Mouse (Mus musculus) hematopoietic stem cell, adult 5-6 weeks (primary cell): ENCODE measurements around the gene Ccnb2. TPM values are rescaled to one million over a fixed set of nuclear protein-coding genes. Genes with fewer than 3 reads are reported as not detected.

ENCODE experiments used
- ATAC-seq, 2 experiments: fragments of 125-278 bp in 1 of 2; replicated peaks in 1 of 2; 2 replicates each; pipeline ENCODE4 v1.8.0; 2016 to 2017; ENCODE audit warnings: inconsistent platforms in 2 of 2, mild to moderate bottlenecking in 2 of 2, moderate number of reproducible peaks in 2 of 2, low read depth in 1 of 2, moderate TSS enrichment in 1 of 2; ENCODE audit not compliant: low FRiP score in 2 of 2, poor library complexity in 2 of 2, severe bottlenecking in 2 of 2, insufficient read depth in 1 of 2, low TSS enrichment in 1 of 2
- total RNA-seq: library from RNA; stranded (forward); fragments of 172-1452, 232-1000 nt; gene quantifications from 2 replicates; pipeline ENCODE4 v1.2.3, GENCODE M21; 2017

The Ccnb2 gene
- total RNA-seq, 1 experiment from 2014 or later: 61.5 TPM

DNA sequence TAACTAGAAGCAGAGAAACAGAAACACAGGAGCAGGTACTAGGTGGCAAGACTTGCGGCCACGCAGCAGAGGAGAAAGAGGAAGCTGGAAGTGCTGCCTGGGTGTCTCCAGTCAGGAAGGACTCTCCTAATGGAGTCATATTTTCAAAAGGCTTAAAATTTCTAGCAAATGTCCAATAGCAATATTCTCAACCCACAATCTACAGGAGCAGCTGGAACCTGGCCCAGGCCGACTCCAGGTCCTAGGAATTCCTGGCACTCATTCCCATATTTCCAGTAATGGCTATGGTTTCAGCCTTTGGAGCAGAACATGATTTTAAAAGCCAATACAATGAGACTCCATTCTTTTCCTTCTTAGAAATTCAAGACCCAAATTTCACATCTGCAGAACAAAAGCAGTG is 31.8 kb downstream of the Ccnb2 start:
- ATAC-seq: no peak

DNA sequence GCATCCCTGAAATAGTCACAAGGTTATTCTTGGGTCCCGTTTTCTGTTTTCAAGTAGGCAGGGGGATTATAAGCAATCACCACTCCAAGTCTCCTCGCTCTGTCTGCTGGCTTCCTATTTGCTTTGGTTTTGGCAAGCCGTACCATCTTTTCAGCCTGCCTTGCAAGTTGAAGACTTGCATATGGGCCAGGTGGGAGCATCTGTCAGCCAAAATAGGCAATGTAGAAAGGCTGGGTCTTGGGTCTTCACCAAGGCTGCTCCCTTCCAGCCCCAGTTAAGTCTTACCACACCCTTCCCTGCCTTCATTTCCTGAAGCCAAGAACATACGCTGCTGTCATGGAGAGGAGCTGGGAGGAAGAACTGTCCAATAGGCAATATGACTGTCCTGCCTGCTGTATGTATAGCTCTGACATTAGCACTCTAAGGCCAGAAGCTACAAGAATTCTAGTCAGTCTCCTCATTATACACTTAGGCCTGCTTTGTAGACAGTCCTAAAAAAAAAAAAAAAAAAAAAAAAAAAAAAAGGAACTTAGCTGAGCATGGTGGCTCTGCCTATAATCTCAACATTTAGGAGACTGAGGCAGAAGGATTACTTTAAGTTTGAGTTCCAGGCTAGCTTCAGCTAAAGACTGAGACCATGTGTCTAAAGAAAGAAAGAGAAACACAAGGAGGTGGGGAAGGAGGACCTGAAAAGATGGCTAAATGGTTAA is 33.8 kb downstream of the Ccnb2 start:
- ATAC-seq: no peak

DNA sequence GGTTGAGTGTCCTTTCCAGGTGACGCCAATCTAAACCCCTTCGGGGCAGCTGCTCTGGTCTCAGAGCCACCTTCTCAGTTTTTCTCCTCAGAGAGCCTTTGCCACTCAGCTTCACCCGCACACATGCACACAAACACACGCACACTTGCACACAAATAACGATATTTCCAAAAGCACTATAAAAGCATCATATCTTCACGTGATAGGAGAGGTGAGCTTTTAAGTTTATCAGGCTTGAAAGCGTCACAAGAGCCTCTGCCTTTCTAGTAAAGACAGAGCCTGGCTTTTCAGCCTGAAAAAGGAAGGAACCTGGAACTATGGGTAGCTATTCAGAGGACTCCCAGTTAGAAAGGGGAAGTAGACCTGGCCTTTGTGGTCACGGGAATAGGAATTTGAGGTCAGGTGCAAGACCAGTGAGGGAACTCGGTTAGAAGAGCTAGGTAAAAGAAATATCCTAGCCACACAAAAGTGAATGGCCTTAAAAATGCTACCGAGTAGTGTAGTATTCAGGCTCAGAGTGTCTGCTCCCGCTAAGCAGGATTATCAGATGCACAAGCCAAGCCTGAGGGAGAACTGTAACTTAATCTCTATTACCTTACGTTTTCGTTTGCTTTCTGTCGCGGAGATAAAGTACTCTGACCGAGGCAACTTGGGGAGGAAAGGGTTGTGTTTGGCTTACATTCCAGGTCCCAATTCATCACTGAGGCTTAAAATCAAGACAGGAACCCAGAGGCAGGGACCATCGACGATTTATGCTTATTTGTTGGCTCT is 36.2 kb downstream of the Ccnb2 start:
- peak; percentile 55 to 67; a peak in 3 of 4 replicates for ATAC-seq

DNA sequence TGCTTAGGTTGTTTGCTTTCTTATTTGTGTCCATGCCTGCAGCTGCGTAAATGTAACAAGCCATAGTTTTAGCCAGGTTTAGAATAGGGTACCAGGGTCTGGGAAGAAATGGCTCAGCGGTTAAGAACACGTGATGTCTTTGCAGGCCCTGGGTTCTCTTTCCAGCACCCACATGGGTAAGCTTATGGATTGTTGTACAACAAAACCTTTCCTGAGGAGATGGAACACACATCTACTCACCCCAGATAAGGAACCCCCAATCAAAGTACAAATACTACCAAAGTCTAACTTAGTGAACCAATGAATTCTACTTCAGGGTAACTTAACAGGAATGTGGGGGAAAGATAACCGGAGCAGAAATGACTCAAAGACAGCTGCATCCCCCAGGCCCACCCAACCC is 36.9 kb downstream of the Ccnb2 start:
- ATAC-seq: no peak

DNA sequence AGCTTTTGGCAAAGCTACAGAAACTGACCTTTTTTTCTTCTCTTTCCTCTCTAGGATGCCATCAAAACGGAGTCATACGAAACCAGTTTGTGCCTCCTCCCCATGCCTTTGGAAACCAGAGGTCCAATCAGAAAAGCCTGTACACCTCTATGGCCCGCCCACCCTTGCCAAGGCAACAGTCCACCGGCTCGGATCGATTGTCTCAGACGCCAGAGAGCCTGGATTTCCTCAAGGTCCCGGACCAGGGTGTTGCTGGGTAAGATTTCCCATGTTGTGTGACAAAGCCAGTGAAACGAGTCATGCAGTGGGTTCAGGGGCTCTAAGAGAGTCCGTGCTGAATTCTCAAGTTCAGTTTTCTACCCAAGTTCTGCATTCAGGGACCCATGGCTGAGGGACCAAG is 37.6 kb downstream of the Ccnb2 start:
- no peak for ATAC-seq

DNA sequence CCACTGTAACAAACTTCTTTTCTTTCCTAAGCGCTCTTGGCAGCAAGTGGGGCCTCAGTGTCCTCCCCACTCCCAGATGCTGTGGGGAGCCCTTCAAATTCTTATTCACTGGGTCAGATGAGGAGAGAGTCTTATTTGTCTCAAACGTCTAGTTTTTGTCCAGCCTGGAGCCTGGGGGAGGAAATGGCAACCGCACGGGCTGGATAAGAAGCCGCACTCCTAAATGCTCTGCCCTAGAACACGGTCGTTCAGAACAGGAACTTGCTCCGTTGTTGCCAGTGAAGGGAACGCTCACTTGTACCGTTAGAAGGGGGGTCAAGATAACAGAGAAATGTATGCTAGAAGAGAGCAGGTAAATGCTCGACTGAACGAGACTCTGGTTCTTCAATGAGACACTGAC is 39.3 kb downstream of the Ccnb2 start:
- ATAC-seq: peak; percentile 44 to 48; a peak in 1 of 4 replicates

DNA sequence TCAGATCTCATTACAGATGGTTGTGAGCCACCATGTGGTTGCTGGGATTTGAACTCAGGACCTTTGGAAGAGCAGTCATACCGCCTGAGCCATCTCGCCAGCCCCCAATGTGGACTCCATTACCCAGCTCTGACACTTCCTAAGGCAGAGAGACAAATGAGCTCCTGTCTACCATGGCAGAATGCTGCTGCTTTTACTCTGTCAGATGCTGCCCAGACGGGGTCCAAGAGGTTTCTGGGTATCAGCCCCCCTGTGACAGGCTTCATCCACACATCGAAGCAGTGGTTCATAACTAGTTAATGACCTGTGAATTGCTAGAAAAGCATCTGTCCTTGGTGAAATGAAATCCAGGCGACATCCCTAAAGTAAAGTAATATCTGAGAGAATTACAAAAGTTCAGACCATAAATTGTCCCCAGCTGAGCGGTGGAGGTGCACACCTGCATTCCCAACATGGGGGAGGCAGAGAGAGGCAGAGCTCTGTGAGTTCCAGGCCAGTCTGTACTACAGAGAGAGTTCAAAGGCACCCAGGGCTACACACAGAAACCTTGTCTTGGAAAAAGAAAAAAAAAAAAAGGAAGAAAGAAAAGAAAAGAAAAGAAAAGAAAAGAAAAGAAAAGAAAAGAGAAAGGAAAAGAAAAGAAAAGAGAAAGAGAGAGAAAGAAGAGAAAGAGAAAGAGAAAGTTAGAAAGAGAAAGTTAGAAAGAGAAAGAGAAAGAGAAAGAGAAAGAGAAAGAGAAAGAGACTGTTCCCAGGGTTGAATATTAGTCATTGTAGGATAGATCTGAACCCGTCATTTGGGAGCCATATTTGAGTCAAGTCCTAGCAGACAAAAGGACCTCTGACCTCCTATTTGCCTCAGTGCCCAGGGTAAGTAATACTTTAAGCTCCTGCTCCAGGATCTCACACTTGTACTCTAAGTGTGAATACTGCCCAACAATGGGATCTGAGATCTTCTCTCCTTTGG is 41.6 kb downstream of the Ccnb2 start:
- ATAC-seq: no peak

DNA sequence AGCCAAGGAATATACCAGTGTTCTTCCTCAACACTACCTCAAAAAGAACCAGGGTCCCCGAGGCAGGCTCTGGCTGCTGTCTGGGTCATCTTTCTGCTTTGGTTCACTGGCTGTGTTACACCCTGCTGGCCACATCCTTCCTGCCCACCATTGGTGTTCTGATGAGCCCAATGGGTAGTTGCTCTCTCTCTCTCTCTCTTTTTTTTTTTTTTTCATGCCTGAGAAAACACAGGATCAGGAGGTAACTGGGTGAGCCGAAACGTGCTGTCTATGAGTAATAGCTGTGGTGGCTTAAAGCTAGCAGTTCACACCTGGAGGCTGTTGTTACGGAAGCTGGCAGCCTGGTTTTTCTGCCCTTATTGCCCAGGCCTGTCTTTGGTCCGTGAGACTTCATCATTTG is 49.7 kb downstream of the Ccnb2 start:
- ATAC-seq: peak; percentile 32 to 58; a peak in 3 of 4 replicates

DNA sequence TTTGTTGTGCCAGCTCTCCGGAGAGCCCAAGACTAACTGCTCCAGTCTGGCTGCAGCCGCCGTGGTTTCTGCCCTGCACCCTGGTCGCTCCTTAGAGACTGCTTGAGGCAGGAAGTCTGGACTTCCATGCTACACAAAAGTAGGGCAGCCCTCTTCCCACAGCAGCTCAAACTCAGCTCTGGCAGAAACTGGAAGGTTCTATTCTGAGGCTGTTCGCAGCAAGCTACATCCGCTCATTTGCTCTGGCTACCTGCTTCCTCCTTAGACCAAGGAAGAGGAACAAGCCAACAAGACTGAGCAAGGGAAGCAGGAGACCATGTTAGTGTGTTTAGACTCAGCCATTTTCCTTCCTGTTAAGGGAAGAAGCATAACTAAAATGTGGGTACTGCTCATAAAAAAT is 54.4 kb downstream of the Ccnb2 start:
- ATAC-seq: peak; percentile 37 to 68; a peak in 3 of 4 replicates

DNA sequence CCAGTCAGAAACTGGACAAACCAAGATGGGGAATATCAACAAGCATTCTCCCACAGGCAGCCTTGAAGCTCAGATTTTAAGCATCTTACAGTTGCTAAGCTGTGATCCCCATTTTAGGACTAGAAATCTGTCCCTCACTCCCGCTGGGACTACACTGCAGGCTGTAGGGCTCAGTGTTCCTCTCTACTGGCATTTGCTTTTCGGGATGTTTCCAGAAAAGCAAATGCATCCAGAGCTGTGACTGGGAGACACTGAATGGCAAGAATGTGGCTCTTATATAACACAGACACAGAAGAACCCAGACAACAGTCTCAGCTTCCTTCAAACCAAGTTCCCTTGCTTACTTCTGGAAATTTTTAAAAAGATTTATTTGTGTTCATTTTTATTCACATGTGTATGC is 55.4 kb downstream of the Ccnb2 start:
- ATAC-seq: no peak

DNA sequence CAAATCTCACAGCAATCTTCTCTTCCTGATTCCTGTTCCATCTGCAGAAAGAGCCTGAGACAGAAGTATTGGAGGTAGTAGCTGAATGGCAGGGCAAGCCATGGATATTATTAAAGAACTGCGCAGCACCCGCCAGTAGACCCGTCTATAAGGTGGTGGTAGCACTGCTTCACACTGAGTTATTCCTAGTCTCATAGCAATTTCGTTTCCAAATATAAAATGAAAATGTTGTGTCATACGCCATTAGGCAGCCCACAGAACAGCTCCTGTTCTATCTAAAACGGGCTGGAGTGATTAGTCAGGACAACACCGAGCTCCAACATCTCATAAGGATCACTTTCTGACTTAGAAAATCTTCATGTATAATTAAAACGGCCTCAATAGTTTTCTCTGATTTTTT is 56.6 kb downstream of the Ccnb2 start:
- no peak for ATAC-seq

DNA sequence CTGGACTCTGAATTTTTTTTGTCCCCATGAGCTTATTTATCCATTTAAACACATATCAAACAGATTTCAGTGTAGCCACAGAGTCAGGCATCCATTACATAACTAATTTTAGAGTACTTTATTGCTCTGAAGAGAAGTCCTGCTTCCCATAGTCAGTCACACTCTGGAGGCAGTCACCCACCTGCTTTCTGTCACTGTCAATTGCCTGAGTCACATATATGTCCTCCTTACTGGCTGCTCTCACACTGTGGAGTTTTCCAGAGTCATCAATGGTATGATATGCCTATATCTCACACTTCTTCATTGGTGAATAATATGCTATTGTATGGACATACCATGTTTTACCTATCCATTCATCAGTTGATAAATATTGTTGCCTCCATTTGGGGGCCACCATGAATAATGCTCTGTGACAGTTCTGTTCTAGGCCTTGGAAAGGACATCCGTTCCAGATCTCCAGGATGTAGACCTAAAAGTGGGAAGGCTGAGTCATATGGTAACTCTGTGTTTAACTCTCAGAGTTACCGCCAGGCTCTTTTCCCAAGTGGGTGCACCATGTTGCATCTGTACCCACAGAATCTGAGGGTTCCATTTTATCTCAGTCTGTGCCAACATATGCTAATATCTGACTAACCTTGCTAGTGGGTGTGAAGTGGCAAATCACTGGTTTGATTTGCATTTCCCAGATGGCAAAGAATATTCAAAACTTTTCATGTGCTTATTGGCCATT is 61.8 kb downstream of the Ccnb2 start:
- no peak for ATAC-seq

Other genes with a start within 250 kb of the Ccnb2 start
- 0.69 and 1.8 TPM in 2 replicates for gene Myo1e, start 214.2 kb downstream of the Ccnb2 start, total RNA-seq
- 34.8 and 43.2 TPM in 2 replicates for gene Rnf111, start 82.2 kb upstream of the Ccnb2 start, total RNA-seq
- 127 and 133 TPM in 2 replicates for gene Sltm, start 121.2 kb upstream of the Ccnb2 start, total RNA-seq
- gene Gm10642, start 234.7 kb upstream of the Ccnb2 start, total RNA-seq: 0.13 TPM in 1 of 2 replicates, not detected in the other
- 17.7 and 17.9 TPM in 2 replicates for gene Mindy2, start 235.6 kb upstream of the Ccnb2 start, total RNA-seq